Mouse (Mus musculus): Measurements from ENCODE around the gene Khsrp. TPM values are rescaled to one million over a fixed set of nuclear protein-coding genes. Genes with fewer than 3 reads are reported as not detected.

The Khsrp gene
- total RNA-seq, 4 experiments from 2014 or later, result 101 to 104 (median 102) TPM

DNA sequence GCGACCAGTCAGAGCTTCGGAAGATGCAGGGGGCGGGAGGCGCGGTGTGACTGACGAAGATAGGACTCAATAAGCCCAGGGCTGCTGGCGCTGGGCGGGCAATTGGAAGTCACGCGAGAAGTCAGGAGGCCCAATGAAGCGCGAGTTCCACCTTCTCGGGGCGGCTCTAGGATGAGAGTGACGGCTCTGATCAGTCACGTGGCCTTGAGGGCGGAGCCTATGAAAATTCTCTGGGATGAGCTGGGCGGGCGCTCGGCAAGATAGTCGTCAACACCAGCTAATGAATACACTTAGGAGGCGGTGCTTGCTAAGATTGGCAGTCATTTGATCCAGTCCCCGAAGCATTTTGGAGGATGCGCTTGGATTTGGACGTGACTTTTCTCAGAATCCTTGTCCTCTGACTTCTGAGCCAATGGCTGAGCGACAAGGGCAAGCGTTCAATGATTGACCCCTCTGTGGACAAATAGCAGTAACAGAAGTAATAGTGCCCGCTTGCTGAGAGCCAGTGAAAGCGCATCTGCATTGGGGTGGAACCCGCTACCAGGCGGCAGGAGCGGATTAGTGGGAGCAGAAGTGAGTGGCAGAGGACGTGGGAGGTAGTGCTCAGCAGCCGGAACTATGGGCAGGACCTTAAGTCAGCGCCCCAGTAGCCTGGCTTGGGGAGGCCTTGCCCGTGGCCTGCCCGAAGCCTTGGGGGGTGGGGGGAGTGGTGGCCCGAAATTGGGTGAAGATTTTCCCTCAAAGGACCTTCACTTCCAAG lies 519 bp upstream of the Khsrp start:
- peak; percentile 96 to 100 for DNase-seq (ENCODE audit: low spot score in 2 of 2)

DNA sequence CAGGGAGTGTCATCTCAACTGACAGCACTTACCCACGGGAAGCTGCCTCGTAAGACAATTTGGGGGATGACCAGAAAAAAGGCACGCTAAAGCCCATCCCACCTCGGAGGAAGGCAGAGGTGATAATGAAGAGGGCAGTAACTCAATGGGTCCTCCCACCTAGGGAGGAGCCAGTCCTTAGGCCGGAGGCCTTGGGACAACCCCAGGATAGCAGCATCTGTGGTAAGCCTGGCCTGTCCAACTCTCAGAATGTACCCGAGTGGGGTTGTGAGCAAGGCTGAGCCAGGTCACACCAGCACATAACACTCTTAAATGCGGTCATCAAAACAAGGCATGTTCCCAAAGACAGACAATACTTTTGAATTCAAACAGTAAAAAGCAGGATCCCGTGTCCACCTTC lies 1.6 kb downstream of the Khsrp start:
- no peak for DNase-seq (ENCODE audit: low spot score in 2 of 2)

DNA sequence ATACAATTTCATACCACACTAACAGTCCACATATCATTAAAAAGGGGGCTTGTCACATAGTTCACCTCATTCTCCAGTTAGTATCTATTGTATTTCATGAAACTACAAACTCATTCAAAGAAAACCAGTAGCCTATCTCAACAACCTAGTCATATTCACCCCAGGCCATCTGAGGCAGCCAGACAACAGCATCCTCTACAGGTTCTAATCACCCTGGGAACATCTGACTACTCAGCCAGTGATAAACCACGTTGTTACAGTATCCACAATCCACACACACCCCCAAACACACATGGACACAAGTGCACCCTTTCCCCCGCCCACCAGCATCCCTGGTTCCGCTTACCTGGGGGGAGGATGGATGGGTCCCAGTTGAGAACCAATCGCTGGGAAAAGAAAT lies 3.9 kb downstream of the Khsrp start:
- no peak for DNase-seq (ENCODE audit: low spot score in 2 of 2)

DNA sequence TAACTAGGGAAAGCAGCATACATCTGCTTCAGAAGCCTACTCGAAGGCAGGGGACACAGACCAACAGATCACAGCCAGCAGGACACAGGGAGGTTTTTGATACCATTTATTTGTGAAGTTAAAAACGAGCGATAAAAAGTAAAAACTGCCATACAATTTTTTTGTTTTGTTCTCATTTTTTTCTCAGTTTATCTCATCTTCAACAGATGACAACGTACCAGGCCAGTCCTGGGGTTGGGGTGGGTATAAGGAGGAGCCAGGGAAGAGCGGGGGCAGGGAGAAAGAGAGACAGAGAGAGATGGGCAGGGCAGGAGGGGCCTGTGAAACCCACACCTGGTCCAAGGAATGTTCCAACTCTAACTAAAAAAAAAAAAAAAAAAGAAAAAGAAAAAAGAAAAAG lies 10.4 kb downstream of the Khsrp start:
- DNase-seq (ENCODE audit: low spot score in 2 of 2), result no peak

DNA sequence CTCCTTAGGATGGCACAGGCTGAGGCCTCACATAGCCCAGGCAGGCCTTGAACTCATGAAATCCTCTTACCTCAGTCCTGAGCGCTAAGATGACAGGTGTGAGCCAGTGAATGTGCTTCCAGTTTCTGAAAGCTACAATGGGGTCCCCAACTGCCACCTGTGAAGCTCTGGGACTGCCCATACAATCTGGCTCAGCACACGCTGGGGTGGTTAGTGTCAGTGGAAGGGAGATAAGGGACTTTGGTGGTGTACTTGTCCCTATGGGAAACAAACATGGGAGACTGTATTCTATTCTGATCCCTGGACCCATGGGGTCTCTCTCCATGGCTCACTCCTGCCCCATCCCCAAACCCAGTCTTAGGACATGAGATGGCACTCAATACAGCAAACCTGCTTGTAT lies 11.6 kb downstream of the Khsrp start:
- no peak for DNase-seq (ENCODE audit: low spot score in 2 of 2)

DNA sequence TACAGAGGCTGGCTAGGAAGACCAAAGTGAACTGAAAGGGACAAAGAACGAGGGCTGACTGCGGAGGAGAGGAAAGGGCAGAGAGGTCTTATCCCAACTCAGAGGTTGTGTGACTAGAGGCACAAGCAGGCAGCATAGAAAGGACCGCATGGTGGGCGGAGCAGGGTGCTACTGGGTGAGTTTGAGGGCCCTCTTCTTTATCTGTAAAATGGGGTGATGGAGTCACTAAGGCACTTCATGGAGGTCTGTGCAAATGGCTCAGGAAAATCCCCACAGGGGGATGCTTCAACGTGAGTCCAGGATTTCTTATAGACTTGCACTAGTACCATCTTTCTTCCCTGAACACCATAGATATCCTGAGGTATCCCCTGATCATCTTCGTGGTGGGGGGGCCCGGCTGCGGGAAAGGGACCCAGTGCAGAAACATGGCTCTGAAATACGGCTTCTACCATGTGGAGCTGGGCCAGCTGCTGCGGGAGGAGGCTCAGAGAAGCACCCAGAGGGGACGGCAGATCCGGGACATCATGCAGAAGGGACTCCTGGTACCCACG lies 19.0 kb downstream of the Khsrp start:
- DNase-seq (ENCODE audit: low spot score in 2 of 2), result no peak

DNA sequence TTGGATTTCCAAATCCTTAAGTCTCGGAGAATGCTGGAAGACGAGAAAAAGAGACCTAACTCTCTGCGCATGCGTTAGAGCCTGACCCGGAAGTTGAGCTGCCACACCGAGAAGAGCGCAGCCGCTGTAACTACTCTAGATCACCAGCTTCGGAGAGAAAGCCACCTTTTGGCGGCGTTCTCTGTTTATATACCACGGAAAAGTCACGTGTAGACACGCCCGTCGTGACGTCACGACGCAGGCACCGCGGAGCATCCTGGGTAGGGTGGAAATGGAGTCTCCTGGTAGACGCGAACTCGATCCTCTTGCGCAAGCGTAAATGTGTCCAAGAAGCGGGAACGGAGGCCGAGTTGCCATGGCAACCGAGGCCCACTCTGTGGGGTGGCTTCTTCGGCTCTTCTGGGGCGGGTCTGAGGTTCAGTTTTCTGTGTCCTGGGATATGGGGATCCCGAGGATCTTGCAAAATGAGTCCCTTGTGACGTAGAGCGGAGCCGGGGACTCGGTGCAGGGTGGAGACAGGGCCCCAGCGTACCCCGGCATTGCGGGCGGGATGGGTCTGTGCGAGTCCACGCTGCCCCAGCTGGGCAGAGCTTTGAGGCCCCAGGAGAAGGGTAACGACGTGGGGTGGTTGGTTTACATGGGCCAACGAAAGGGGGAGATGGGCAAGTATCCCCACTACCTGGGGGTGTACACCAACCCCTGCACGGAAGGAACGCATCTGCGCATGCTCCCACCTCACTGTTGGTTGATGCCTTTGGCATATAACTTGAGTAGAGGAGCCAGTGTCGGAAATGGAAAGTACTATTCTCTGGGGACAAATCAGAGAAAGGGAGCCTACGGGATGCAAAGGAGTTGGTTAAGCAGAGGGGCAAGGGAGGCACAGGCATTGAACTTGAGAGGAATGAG lies 19.8 kb downstream of the Khsrp start, which contains the start of the genes Gtf2f1 and Gm17949:
Gtf2f1 (minus strand) TSS at position 53 of the 906 bp plus-strand sequence.
Gm17949 (plus strand) TSS at position 234 of the 906 bp plus-strand sequence.
- peak; percentile 97 to 98 for DNase-seq (ENCODE audit: low spot score in 2 of 2)

DNA sequence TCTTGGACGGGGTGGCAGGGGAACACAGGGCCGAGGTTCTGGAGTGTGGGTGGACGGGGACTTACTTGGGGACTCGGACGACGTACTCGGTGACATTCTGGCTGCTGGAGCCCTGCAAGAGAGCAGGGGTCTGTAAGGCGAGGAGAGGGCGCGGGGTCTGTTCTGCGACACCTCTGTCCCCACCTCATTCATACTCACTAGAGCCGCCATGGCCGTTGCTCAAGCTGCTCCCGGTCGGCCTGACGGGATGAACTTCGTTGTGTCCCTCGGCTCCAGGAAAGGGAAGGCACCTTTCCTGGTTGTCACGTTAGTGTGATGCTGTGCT lies 20.4 kb downstream of the Khsrp start:
- no peak for DNase-seq (ENCODE audit: low spot score in 2 of 2)

DNA sequence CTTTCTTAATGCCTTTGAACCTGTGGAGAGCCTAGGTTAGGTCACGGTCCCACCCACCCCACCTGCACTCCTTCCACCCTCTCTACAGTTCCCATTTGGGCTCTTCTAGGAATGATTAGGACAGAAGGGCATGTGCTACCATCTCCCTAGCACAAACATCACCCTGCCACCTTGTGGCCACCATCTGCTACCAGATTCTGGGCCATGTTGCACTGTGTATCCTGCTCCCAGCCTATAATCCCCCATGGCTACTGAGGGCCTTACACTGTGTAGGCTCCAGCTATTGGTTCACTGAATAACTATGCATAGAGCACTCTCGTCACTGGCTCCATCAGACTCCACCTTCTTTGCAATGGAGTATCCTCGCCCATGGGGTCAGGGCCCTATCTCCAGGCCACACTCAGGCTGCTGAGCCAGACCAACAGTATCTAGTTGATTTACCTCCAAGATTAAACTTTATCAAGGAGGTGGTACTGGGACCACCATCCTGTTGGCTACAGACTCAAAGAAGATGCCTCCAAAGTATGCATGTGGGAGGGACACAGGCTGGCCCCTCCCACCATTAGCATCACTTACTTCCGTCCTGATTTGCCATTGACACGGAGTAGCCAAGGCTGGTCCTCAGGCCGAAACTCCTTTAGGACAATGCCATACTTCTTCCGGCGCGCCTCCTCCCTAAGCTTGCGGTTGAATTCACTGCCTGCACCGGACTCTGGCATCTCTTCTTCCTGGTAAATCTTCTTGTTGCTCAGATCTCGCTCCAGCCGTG lies 24.0 kb downstream of the Khsrp start:
- no peak for DNase-seq (ENCODE audit: low spot score in 2 of 2)

DNA sequence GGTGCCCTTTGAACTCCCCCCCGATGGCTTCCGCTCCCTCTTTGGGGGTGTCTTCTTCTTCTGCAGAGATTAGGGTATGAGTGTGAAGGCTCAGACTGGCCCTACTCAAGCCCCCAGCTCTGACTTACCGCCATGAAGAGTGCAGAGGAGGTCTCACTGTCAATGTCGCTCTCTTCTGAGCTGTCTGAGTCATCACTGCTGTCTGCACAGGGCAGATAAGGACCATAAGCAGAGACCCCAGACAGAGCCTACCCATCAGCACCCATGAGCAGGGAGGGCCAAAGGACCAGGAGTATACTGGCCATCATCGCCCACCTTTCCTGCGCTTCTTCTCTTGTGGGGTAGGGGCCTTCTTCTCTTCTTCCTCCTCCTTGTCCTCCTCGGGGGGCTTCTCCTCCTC lies 27.3 kb downstream of the Khsrp start:
- DNase-seq (ENCODE audit: low spot score in 2 of 2), result no peak

DNA sequence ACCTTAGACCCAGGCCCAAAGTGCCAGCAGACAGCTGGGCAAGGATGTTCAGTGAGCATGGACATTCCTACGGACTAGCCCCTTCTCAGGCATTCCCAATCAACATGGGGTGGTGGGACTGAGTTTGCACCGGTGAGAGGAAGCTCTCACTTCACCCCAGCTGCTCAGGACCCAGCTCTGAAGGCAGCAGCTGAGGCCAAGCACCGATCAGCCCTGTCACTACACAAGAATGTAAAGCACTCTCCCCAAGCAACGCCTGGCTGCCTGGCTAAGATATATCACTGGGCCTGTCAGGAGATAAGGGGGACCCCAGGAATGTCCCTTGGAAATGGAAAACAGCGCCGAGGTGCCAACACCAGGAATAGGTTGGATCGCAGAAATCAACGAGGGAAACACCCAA lies 30.1 kb downstream of the Khsrp start:
- no peak for DNase-seq (ENCODE audit: low spot score in 2 of 2)

DNA sequence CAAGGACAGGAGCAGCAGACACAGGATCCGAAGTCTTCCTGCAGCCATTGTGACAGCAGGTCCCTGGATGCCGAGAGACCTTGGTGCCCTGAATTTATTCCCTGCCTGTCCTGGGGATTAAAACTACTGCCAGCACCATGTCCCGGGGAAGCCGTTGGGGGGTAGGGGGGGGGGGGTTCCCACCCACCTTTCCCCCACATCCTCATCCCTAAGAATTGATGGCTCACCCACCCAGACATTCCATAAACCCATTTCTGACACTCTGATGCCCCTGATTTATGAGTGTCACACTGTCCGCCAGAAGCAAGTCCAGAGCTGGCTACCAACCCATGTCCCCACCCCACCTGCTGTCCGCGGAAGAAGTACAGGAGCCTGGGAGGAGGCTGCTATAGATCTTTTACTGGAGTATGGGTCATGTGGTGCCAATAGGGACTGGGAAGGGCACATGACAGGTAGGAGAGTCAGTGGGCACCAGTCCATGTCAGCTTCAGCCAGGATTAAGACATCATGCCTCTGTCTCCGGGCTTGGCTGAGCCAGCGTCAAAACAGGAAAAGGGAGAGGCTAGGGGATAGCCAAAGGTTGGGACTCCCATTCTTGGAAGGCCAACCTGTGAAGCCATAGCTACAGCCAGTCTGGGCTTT lies 31.2 kb downstream of the Khsrp start, which contains the start of gene Pspn:
Pspn (minus strand) TSS at position 51 of the 642 bp plus-strand sequence.
- no peak for DNase-seq (ENCODE audit: low spot score in 2 of 2)

DNA sequence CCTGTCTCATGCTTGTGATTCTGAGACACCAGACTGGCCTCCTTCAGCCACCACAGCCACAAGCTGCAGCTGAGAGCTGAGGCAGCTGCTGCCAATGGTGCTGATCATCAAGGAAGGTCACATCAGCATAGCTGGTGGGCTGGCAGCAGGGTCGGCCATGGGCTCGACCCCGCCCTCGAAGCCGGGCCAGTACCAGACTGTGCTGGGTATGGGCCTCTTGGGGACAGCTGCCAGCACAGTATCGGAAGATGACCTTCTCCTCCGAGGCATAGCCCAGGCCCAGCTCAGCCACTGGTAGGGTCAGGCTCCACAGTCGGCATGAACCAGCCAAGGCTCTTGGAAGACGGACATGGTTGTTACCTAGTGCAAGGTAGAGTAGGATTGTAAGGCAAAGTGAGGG lies 31.9 kb downstream of the Khsrp start:
- no peak for DNase-seq (ENCODE audit: low spot score in 2 of 2)

DNA sequence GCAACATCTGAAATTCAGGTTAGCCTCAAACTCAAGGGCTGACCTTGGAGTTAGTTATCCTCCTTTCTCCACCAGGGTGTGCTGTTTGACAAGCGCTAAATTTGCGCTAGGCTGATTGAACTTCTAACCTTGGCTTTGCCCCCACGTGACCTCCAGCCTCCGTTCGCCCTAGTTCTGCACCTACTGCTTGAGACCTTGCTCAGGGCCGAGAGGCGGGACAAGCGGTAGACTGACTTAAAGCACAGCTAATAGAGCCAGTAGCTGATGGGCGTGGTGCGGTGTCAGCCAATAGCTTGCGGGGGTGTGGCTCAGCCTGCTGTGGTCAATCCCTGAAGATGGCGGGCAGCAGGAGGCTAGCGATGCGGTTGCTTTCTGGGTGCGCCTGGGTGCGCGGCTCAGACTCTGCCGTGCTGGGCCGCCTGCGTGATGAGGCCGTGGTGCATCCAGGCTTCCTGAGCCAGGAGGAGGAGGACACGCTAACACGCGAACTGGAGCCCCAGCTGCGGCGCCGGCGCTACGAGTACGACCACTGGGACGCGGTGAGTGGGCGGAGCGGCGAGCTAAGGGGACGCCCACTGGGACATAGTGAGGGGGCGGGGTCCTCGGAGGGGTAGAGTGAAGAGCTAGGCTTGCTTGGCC lies 34.2 kb downstream of the Khsrp start, which contains the start of gene Alkbh7:
Alkbh7 (plus strand) TSS at position 311 of the 639 bp plus-strand sequence.
- peak; percentile 86 to 97 for DNase-seq (ENCODE audit: low spot score in 2 of 2)

DNA sequence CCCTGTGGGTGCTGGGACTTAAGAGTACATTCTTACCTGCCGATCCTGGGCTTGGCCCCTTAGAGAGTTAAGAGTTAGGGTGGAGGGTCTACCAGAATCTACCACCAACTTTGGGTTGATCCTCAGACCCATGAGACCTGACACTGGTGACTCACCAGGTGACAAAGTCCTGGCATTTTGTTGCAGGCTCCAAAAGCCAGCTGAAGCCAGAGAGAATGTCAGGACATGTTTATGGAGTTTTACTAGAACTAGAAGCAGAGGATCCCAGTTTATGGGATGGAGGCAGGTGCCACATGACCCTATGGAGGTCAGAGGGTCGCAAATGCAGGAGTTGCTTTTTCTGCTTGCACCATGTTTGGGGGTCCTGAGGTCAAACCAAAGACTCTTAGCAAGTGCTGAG lies 34.8 kb downstream of the Khsrp start:
- DNase-seq (ENCODE audit: low spot score in 2 of 2), result no peak

DNA sequence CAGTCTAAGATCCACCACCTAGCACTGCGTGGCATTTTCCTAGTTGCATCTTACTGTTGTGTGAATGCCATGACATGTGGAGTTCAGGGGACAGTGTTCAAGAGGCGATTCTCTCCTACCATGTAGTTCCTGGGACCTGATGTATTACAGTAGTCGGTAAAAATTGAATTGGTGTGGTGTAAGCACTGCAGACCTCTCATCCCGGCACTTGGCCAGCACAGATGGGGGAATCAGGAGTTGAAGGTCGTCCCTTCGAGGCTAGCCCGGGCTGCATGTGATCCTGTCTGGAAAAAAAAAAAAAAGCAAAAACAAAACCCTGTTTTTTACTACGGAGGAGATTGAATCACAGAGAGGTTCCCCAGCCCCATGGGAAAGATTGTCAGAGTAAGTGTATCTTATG lies 36.3 kb downstream of the Khsrp start:
- no peak for DNase-seq (ENCODE audit: low spot score in 2 of 2)

DNA sequence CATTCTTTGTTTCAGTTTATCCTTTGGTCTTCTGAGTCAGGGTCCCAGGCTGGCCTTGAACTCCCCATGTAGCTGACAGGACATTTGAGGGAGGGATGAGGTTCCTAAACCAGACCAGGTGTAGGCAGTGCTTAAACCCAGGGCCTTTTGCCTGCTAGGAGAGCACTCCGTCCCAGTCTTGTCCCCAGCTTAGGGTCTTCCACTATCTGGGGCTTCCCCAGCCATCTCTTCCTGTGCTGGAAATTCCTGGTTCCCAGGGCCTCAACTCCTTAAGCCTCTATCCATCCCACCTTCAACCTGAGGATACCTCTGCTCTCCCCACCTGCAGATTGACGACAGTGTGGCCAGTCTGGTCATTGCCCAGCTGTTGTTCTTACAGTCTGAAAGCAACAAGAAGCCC lies 40.4 kb downstream of the Khsrp start:
- peak in 1 of 2 experiments; percentile 5 for DNase-seq (ENCODE audit: low spot score in 2 of 2)

DNA sequence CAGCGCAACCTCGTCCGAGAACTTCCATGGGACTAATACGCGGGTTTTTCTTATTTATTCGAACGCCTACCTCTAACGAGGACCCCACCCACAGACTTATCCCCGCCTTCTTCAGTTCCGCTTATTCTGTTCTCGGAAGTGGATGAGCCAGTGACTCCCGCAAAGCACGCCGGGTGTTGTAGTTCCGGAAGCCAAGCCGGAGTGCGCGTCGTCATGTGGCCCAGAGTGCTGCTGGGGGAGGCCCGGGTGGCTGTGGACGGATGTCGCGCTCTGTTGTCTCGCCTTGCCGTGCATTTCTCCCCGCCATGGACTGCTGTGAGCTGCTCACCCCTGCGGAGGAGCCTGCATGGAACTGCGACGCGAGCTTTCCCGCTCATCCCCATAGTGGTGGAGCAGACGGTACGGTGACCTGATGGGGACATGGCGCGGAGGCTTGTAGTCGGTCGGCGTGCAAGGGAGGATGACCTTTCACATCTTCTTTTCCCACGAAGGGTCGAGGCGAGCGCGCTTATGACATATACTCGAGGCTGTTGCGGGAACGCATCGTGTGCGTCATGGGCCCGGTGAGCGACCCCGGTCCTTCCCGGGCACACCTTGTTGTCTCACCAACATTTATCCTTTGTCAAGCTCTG lies 41.1 kb downstream of the Khsrp start, which contains the start of gene Clpp:
Clpp (plus strand) TSS at position 191 of the 632 bp plus-strand sequence.
- DNase-seq (ENCODE audit: low spot score in 2 of 2), result peak; percentile 82 to 94

DNA sequence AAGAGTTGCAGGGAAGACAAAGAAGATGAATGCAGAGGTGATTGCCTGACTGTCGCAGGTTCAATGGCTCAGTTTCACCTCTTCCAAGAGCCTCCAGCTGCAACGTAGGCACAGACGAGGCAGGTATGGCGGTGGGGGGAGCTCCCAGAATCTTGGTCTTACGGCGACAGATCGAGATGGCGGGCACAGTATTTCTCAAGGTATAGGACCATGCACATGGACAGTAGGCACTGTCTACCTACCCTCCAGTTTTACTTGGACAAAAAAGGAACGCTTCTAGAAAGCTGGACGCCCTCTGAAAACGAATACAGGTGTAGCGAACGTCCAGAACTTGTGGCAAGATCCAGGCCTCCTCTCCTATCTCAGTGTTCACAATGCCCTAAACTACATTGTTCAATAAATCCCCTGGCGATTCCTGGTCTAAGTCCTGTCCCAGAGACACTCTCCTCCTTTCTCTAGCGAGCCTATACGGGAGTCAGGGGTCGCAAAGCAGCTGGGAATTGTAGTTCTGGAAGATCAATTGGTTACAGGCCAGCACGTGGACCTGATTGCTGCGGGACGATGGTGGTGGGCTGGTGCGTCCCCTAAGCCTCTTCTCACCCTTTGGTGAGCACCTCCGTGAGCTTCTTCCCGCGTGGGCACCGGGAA lies 41.7 kb downstream of the Khsrp start:
- DNase-seq (ENCODE audit: low spot score in 2 of 2), result peak in 1 of 2 experiments; percentile 81

Measured in left cerebral cortex, adult 8-10 months (tissue).